Mouse (Mus musculus) left cerebral cortex, adult 2 months (tissue): ENCODE results near the gene Fam185a. TPM values are rescaled to one million over a fixed set of nuclear protein-coding genes. Genes with fewer than 3 reads are reported as not detected.

Source experiments
- DNase-seq, 2 experiments: peaks; one replicate each; pipeline ENCODE4 v3.0.0; 2021 to 2022; ENCODE audit warnings: low spot score in 2 of 2, mixed read lengths in 1 of 2; ENCODE audit errors: extremely low spot score in 1 of 2
- H3K27ac ChIP-seq: fragments of 200-600 bp; 2 replicates; pipeline ENCODE4 v1.8.1; 2022
- H3K4me3 ChIP-seq: fragments of 200-600 bp; 2 replicates; pipeline ENCODE4 v1.8.1; 2022
- CTCF ChIP-seq: fragments of 200-600 bp; IDR thresholded peaks from 2 replicates; pipeline ENCODE4 v1.8.1; 2022; ENCODE audit warnings: antibody characterized with exemption, mild to moderate bottlenecking, moderate library complexity
- intact Hi-C: fragments of 180-260 bp; cut with DNase I; formaldehyde crosslinking; loops from one replicate; pipeline ENCODE4 v1.15.1; 2025
- total RNA-seq, 2 experiments: library from RNA; stranded (reverse); gene quantifications; 2 replicates each; pipeline ENCODE4 v1.2.3; 2021

The Fam185a gene
- total RNA-seq, 2 experiments from 2014 or later: 14.4 to 15.7 TPM

DNA sequence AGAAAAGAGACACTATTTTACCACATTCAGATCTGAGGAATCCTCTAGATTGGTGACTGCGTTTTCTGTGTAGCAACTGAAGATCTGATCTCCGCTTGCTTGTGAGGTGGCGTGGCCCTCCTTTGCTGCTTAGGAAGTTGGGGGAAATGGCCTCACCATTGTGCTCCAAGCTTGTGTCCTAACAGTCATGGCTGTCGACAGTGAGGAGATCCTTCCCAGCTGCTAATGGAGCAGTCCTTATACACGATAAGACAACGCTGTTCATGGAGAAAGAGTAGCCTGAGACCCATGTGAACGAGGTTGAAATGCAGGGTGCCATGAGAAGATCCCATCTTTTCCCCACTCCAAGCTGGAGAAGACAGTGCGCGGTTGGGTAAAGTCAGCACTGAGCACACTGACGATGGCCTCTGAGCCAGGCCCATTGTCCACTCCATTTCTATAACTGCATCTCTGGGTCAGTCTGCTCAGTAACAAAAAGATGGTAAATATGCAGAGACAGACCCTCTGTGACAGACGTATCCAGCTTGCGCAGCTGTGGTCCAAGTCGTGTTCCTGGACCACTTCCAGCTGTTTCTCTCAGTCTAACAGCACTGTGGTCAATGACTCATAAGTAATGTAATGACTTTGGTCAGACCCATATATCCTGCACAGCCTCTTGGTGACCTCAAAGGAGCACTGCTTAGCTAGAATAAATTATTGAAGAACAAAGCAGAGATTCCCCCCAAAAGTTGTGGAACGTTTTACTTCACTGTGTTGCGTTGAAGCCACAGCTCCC lies 103.5 kb downstream of the Fam185a start:
- intact Hi-C loops: no loop called here
- H3K4me3 ChIP-seq: no peak overlapping the region
- no peak for DNase-seq
- no peak for TF ChIP-seq CTCF
- no peak overlapping the region for H3K27ac ChIP-seq

DNA sequence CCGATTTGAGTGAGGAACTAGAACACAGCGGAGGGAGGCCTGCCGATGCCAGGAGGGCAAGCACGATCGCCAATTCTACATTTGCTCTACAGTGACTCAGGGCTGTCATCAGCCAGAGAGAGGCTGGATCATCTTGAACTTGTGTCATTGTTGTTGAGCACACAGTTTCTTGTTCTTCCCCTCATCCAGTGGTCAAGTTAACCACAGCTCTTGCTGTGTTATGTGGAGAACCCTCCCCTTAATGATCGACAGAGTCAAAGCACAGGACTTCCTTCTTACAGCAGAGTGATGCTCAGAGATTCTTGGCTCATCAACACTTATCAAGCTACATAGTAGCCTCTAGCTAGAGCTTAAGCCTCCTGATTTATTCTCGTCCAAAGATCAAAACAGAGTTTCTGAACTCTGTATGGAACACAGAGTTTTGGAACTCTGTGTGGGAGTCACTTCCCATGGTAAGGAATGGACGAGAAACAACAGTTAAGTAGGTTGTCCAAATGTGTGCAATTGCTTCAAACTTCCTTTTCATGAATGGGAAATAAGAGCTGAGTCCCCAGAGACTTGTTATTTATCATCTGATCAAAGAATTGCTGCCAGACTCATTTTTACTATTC lies 104.5 kb downstream of the Fam185a start:
- Histone ChIP-seq H3K4me3 (no peak overlapping the region), H3K27ac (no peak overlapping the region)
- intact Hi-C loops: no loop called here
- no peak for DNase-seq
- no peak for TF ChIP-seq CTCF

Other genes starting within 250 kb of the Fam185a start
- 1 to 10 TPM; 4.6 to 6.4 TPM for gene Gsap, start 238.7 kb upstream of the Fam185a start, total RNA-seq
- 1 to 10 TPM; 1.4 TPM for gene Fgl2, start 52.3 kb upstream of the Fam185a start, total RNA-seq
- under 1 TPM; 0.20 to 0.40 TPM for gene Ccdc146, start 281 bp upstream of the Fam185a start, total RNA-seq
- gene Lrrc17, start 118.6 kb downstream of the Fam185a start, total RNA-seq: under 1 TPM; 0.25 to 0.37 TPM
- under 1 TPM; 0.18 to 0.19 TPM for gene Fbxl13, start 220.7 kb downstream of the Fam185a start, total RNA-seq
- 10 to 100 TPM; 19.2 to 20.9 TPM for gene Armc10, start 220.9 kb downstream of the Fam185a start, total RNA-seq